8 mouse cellular contexts compared by ENCODE assay signal in genomic region chr7:128417226-128417929, GRCm38 (mm10). TPM values are rescaled to one million over a fixed set of nuclear protein-coding genes. Genes with fewer than 3 reads are reported as not detected.
A peak's percentile ranks its signal among the peaks of the same experiment; 100 is the strongest.
DNase-seq lines count a peak whose midpoint lies in the region; ATAC-seq lines count a peak whose summit lies in the region.

No protein-coding gene starts in this region.

- H3K27ac ChIP-seq in heart, embryonic 13.5 days (replicated peaks): no peak overlapping the region
- H3K27ac ChIP-seq in embryonic facial prominence, embryonic 10.5 days (replicated peaks): peak overlapping the region; percentile 55
- H3K27ac ChIP-seq in intestine, embryonic 15.5 days: no peak overlapping the region
- H3K27ac ChIP-seq in midbrain, embryonic 14.5 days (replicated peaks; ENCODE audit: low read depth, low read length): no peak overlapping the region

- H3K4me3 ChIP-seq in heart, embryonic 13.5 days: peak overlapping the region; percentile 69
- H3K4me3 ChIP-seq in embryonic facial prominence, embryonic 10.5 days: peak overlapping the region; percentile 77
- H3K4me3 ChIP-seq in intestine, embryonic 15.5 days (replicated peaks): peak overlapping the region; percentile 62
- peak overlapping the region; percentile 71 for H3K4me3 ChIP-seq in midbrain, embryonic 14.5 days (replicated peaks; ENCODE audit: low read depth, low read length)

- no peak for DNase-seq in heart, adult 18-20 months
- DNase-seq in CD4-positive helper T cell, adult 2 months (ENCODE audit: low read depth, low spot score): peak; percentile 64
- DNase-seq in embryonic facial prominence, embryonic 10.5 days (ENCODE audit: low spot score): peak; percentile 22
- peak; percentile 64 for DNase-seq in midbrain, embryonic 14.5 days
- no peak for DNase-seq in ovary, postnatal 10 days (ENCODE audit: low spot score)
- no peak for DNase-seq in urinary bladder, postnatal 10 days (ENCODE audit: low spot score)

- peak overlapping the region; percentile 84 for H3K9ac ChIP-seq in heart, embryonic 13.5 days
- H3K9ac ChIP-seq in intestine, embryonic 15.5 days: peak overlapping the region; percentile 65
- peak overlapping the region; percentile 62 for H3K9ac ChIP-seq in midbrain, embryonic 14.5 days (replicated peaks; ENCODE audit: low read length)

- peak overlapping the region; percentile 100 for H3K4me2 ChIP-seq in heart, embryonic 13.5 days
- H3K4me2 ChIP-seq in intestine, embryonic 15.5 days (replicated peaks): peak overlapping the region; percentile 99
- H3K4me2 ChIP-seq in midbrain, embryonic 14.5 days (ENCODE audit: low read length): peak overlapping the region; percentile 96

- H3K36me3 ChIP-seq in heart, embryonic 13.5 days: no peaks in the 10 kb centered on the region
- H3K36me3 ChIP-seq in embryonic facial prominence, embryonic 10.5 days (replicated peaks): no peaks in the 10 kb centered on the region
- H3K36me3 ChIP-seq in intestine, embryonic 15.5 days: no peaks in the 10 kb centered on the region
- no peaks in the 10 kb centered on the region for H3K36me3 ChIP-seq in midbrain, embryonic 14.5 days (ENCODE audit: control insufficient read depth, insufficient read depth, low read length)

- 3% methylated on average over 32 of the region's 32 CpGs for WGBS in heart, embryonic 13.5 days
- WGBS in embryonic facial prominence, embryonic 10.5 days: 3% methylated on average over 32 of the region's 32 CpGs
- 2% methylated on average over 32 of the region's 32 CpGs for WGBS in intestine, embryonic 15.5 days
- 3% methylated on average over 32 of the region's 32 CpGs for WGBS in midbrain, embryonic 14.5 days

- H3K9me3 ChIP-seq in heart, embryonic 13.5 days: no peaks in the 10 kb centered on the region
- no peaks in the 10 kb centered on the region for H3K9me3 ChIP-seq in embryonic facial prominence, embryonic 10.5 days
- H3K9me3 ChIP-seq in intestine, embryonic 15.5 days: no peaks in the 10 kb centered on the region
- no peaks in the 10 kb centered on the region for H3K9me3 ChIP-seq in midbrain, embryonic 14.5 days (ENCODE audit: control insufficient read depth, low read length)

- ATAC-seq in heart, embryonic 13.5 days (ENCODE audit: extremely low read depth, insufficient number of reproducible peaks, low FRiP score, low TSS enrichment): no peak
- ATAC-seq in intestine, embryonic 15.5 days: peak; percentile 24; the same call in 1 of the 2 replicates
- peak; percentile 2; the same call in 1 of the 2 replicates for ATAC-seq in midbrain, embryonic 14.5 days (ENCODE audit: low FRiP score, low TSS enrichment)

- peaks cover 60% of the 10 kb centered on the region for H3K27me3 ChIP-seq in heart, embryonic 13.5 days (replicated peaks)
- H3K27me3 ChIP-seq in embryonic facial prominence, embryonic 10.5 days (replicated peaks; ENCODE audit: low read depth, poor library complexity, severe bottlenecking): peaks cover 90% of the 10 kb centered on the region
- peaks cover 39% of the 10 kb centered on the region for H3K27me3 ChIP-seq in intestine, embryonic 15.5 days (replicated peaks)
- peaks cover 39% of the 10 kb centered on the region for H3K27me3 ChIP-seq in midbrain, embryonic 14.5 days (ENCODE audit: control insufficient read depth, insufficient read depth, low read length)

- H3K4me1 ChIP-seq in heart, embryonic 13.5 days: peaks cover 34% of the 10 kb centered on the region
- peaks cover 25% of the 10 kb centered on the region for H3K4me1 ChIP-seq in embryonic facial prominence, embryonic 10.5 days
- peaks cover 17% of the 10 kb centered on the region for H3K4me1 ChIP-seq in intestine, embryonic 15.5 days (replicated peaks)
- no peaks in the 10 kb centered on the region for H3K4me1 ChIP-seq in midbrain, embryonic 14.5 days (ENCODE audit: control insufficient read depth, insufficient read depth, low read length)

RNA-seq across cellular contexts. Expression of gene Rgs10, which starts 1.2 kb away (rescaled TPM):
- 12.3 and 13.0 TPM in 2 replicates for polyA plus RNA-seq in heart, embryonic 13.5 days (2015; fragmentation: Nextera tagmentation; extraction: Ambion mirVana)
- 10 to 100 TPM; 10.8 to 13.4 TPM for total RNA-seq in heart, adult 18-20 months (2021)
- polyA plus RNA-seq in embryonic facial prominence, embryonic 10.5 days (2016; fragmentation: Nextera tagmentation; extraction: Ambion mirVana): 4.1 and 8.2 TPM in 2 replicates
- 26.4 and 30.5 TPM in 2 replicates for polyA plus RNA-seq in intestine, embryonic 15.5 days (2015; fragmentation: Nextera tagmentation; extraction: Ambion mirVana)
- polyA plus RNA-seq in midbrain, embryonic 14.5 days (2014; fragmentation: Nextera tagmentation; extraction: Ambion mirVana): 43.6 and 57.5 TPM in 2 replicates

RNA-seq across cellular contexts. Expression of gene Tial1, which starts 44.1 kb away (rescaled TPM):
- polyA plus RNA-seq in heart, embryonic 13.5 days (2015; fragmentation: Nextera tagmentation; extraction: Ambion mirVana): 16.4 and 17.9 TPM in 2 replicates
- total RNA-seq in heart, adult 18-20 months (2021): 10 to 100 TPM; 40.1 to 43.4 TPM
- polyA plus RNA-seq in embryonic facial prominence, embryonic 10.5 days (2016; fragmentation: Nextera tagmentation; extraction: Ambion mirVana): 25.3 and 27.0 TPM in 2 replicates
- polyA plus RNA-seq in intestine, embryonic 15.5 days (2015; fragmentation: Nextera tagmentation; extraction: Ambion mirVana): 19.9 and 24.2 TPM in 2 replicates
- polyA plus RNA-seq in midbrain, embryonic 14.5 days (2014; fragmentation: Nextera tagmentation; extraction: Ambion mirVana): 44.1 and 44.7 TPM in 2 replicates

Comparison
In these comparisons a context has a peak if more than half of its experiments do, and no peak if none do; other contexts are left out.
1. DNase-seq: peak in CD4-positive helper T cell, adult 2 months (single experiment), embryonic facial prominence, embryonic 10.5 days (single experiment) and midbrain, embryonic 14.5 days (single experiment); none in heart, adult 18-20 months (0 of 2), ovary, postnatal 10 days (single experiment) and urinary bladder, postnatal 10 days (single experiment).
2. Peak in every context shown above with its lines, with median percentiles within 50 percentile points of each other: H3K4me2 ChIP-seq, H3K4me3 ChIP-seq and H3K9ac ChIP-seq.